Mouse (Mus musculus) kidney, adult 2 months (tissue): ENCODE measurements around the gene Tmem108. TPM values are rescaled to one million over a fixed set of nuclear protein-coding genes. Genes with fewer than 3 reads are reported as not detected.

Experiments
- DNase-seq: peaks from one replicate; pipeline ENCODE4 v3.0.0; 2021
- H3K27ac ChIP-seq: fragments of 200-500 bp; 2 replicates; pipeline ENCODE4 v1.5.1; 2012; ENCODE audit warnings: low read depth, low read length, control low read depth, inconsistent platforms; ENCODE audit not compliant: insufficient read depth
- H3K27me3 ChIP-seq: fragments of 200-500 bp; replicated peaks from 2 replicates; pipeline ENCODE4 v1.6.1; 2012; ENCODE audit warnings: mild to moderate bottlenecking, moderate library complexity, low read length, inconsistent platforms; ENCODE audit not compliant: control insufficient read depth, insufficient read depth
- H3K36me3 ChIP-seq: fragments of 200-500 bp; 2 replicates; pipeline ENCODE4 v1.6.1; 2012; ENCODE audit warnings: mild to moderate bottlenecking, moderate library complexity, low read length, inconsistent platforms; ENCODE audit not compliant: control insufficient read depth, insufficient read depth
- H3K4me1 ChIP-seq: fragments of 200-500 bp; 2 replicates; pipeline ENCODE4 v1.6.1; 2011; ENCODE audit warnings: low read length; ENCODE audit not compliant: control insufficient read depth, insufficient read depth
- H3K4me3 ChIP-seq: fragments of 200-500 bp; 2 replicates; pipeline ENCODE4 v1.5.1; 2011; ENCODE audit warnings: mild to moderate bottlenecking, low read depth, low read length, control low read depth; ENCODE audit not compliant: insufficient read depth
- CTCF ChIP-seq: fragments of 200-500 bp; conservative IDR thresholded peaks from 2 replicates; pipeline ENCODE4 v1.5.1; 2011; ENCODE audit warnings: low read depth, mild to moderate bottlenecking, control low read depth, low read length, moderate library complexity, mixed read lengths; ENCODE audit not compliant: insufficient read depth, insufficient read length
- POLR2A ChIP-seq: fragments of 200-500 bp; IDR thresholded peaks from one replicate; pipeline ENCODE4 v1.6.1; 2011; ENCODE audit warnings: low read depth, low read length, control low read depth
- WGBS: fragments of 180-500 bp; shearing (Covaris S2); methylation state at CpG from one replicate; pipeline ENCODE4 v1.1.7; 2018; 5-methylcytosine and 5-hydroxymethylcytosine counted together
- polyA plus RNA-seq: library from polyadenylated mRNA; depleted of rRNA; stranded (reverse); fragments of >200 nt; gene quantifications from 2 replicates; pipeline ENCODE4 v1.2.3, GENCODE M21; 2012

Gene Tmem108
- polyA plus RNA-seq, 1 experiment = 7.1 TPM

DNA sequence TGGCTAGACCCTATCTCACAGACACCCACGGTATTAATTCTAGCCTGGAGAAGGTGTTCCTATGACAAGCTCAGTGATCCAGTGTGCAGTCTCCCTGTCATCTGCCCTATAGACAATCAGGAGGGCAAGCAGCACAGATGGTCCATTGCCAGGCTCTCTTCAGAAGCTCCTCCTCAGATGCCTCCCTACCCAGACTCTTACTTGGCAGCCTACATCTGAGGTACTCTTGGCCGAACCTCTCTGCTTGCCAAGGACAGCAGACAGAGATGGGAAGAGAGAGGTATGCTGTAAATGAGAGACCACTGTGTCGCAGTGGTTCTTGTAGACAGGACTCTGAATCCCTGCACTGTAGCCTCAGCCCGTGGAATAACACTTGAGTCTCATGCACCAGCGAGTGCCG lies 181.0 kb downstream of the Tmem108 start:
- no peak overlapping the region for H3K4me3 ChIP-seq
- H3K27ac ChIP-seq = no peak overlapping the region
- H3K4me1 ChIP-seq = no peaks in the 10 kb centered on the region
- H3K27me3 ChIP-seq = no peaks in the 10 kb centered on the region
- no peak for DNase-seq
- WGBS = 89% methylated on average over 6 of the region's 6 CpGs
- TF ChIP-seq CTCF (no peak), POLR2A (no peak)
- H3K36me3 ChIP-seq = no peaks in the 10 kb centered on the region

DNA sequence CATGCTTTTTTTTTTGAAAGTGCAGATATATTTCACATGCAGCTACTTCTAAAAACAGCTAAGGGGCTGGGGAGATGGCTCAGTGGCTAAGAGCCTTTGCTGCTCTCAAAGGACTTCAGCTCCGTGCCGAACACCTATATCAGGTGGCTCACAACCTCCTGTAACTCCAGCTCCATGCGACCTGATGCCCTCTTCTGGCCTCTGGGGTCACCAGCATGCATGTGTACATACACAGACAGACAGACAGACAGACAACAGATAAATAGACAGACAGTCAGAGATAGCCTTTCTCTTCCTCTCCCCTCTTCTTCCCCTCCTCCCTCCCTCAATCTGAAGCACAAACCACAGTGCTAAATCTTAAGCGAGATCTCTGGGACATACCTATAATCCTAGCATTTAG lies 181.5 kb downstream of the Tmem108 start:
- H3K4me3 ChIP-seq = no peak overlapping the region
- H3K27ac ChIP-seq = no peak overlapping the region
- no peak for DNase-seq
- no peak for TF ChIP-seq POLR2A
- no peak for TF ChIP-seq CTCF
- no peaks in the 10 kb centered on the region for H3K27me3 ChIP-seq
- 92% methylated on average over 4 of the region's 4 CpGs for WGBS
- no peaks in the 10 kb centered on the region for H3K4me1 ChIP-seq
- H3K36me3 ChIP-seq = no peaks in the 10 kb centered on the region

DNA sequence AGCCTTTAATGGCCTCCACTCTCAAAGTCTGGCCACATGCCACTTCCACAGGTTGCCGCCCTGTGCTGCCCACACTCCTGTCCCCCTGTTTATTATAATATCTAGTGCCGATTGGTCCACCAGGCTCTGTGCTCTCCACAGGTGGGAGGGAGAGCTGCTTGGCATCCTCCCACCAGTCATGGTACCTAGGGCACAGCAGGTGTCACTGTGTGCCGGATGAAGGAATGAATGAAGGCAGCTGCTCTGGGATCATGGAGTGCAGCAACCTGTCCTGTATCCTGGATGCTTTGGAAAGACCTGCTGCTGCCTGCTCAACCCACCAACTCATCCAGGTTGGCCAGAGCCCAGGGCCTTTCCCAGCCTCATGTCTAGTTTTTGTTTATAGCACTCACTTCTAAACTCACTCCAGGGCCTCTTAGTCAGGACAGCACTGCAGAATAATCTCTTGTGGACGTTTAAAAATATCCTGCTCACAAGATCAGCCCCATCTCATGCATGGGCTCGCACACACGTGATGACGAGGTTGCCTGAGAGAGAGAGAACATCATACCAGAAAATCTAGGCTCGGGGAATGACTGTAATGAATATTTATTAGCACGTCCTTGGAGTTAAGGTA lies 182.1 kb downstream of the Tmem108 start:
- no peaks in the 10 kb centered on the region for H3K27me3 ChIP-seq
- no peak overlapping the region for H3K27ac ChIP-seq
- WGBS = 76% methylated on average over 9 of the region's 9 CpGs
- no peak for DNase-seq
- TF ChIP-seq POLR2A (no peak), CTCF (no peak)
- no peaks in the 10 kb centered on the region for H3K36me3 ChIP-seq
- no peak overlapping the region for H3K4me3 ChIP-seq
- no peaks in the 10 kb centered on the region for H3K4me1 ChIP-seq

DNA sequence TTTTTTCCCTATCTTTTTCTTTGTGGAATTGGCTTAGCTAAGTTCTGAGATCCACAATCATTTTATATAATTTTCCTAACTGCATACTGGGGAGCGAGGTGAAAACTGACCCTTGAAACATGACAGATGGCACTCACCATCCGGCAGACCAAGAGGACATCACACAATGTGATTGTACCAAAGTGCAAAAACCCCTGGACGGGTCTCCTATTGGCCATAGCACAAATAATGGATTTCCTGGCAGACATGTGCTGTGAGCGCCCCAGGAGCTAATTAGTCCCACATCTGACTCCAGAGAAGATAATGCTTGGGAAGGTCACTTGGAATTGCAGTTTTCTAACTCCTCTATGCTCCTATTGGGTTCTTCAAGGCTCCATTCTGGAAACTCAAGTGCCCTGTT lies 183.9 kb downstream of the Tmem108 start:
- H3K27ac ChIP-seq = no peak overlapping the region
- TF ChIP-seq POLR2A = no peak
- TF ChIP-seq CTCF = no peak
- 66% methylated on average over 4 of the region's 4 CpGs for WGBS
- H3K4me1 ChIP-seq = no peaks in the 10 kb centered on the region
- no peaks in the 10 kb centered on the region for H3K36me3 ChIP-seq
- no peak overlapping the region for H3K4me3 ChIP-seq
- H3K27me3 ChIP-seq = no peaks in the 10 kb centered on the region
- DNase-seq = no peak

DNA sequence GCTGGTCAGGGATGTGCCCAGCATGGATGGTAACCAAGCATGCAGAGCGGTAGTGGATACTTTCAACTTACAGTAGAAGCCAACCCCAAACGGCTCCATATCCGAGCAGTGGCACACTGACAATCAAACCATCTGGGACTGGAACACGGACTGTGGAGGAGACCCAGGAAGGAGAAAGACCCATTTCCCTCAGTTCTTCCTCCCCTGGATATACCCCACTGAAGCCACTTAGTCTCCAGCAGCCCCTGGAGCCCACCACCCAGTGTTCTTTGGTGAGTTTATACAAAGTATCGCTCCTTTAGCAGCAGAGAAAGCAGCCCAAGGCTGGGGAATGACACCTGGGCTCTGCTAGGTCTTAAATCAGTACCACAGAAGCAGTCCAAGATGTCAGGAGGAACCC lies 184.5 kb downstream of the Tmem108 start:
- no peak overlapping the region for H3K27ac ChIP-seq
- WGBS = 72% methylated on average over 5 of the region's 5 CpGs
- H3K4me1 ChIP-seq = no peaks in the 10 kb centered on the region
- H3K36me3 ChIP-seq = no peaks in the 10 kb centered on the region
- H3K4me3 ChIP-seq = no peak overlapping the region
- TF ChIP-seq POLR2A (no peak), CTCF (no peak)
- no peak for DNase-seq
- H3K27me3 ChIP-seq = no peaks in the 10 kb centered on the region

DNA sequence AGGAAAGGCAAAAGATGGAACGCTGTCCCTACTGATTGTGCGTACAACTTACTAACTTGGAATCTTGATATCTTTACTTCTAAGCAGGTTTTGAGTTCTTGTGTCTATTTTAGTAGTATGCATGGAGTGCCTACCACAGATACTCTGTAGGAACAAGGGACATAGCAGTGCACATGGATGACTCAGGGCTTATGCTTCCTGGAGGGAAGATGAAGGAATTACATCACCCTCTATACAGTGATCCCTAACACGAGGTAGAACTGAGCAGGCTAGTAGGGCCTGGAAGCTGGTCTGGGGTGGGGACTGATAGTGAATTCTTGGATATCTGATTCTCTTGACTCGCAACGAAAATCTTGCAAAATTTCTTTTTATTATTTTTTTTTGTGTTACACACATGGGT lies 185.7 kb downstream of the Tmem108 start:
- Histone ChIP-seq H3K27me3 (no peaks in the 10 kb centered on the region), H3K4me3 (no peak overlapping the region), H3K36me3 (no peaks in the 10 kb centered on the region), H3K4me1 (no peaks in the 10 kb centered on the region), H3K27ac (no peak overlapping the region)
- no peak for DNase-seq
- 93% methylated on average over 5 of the region's 5 CpGs for WGBS
- no peak for TF ChIP-seq POLR2A
- no peak for TF ChIP-seq CTCF

DNA sequence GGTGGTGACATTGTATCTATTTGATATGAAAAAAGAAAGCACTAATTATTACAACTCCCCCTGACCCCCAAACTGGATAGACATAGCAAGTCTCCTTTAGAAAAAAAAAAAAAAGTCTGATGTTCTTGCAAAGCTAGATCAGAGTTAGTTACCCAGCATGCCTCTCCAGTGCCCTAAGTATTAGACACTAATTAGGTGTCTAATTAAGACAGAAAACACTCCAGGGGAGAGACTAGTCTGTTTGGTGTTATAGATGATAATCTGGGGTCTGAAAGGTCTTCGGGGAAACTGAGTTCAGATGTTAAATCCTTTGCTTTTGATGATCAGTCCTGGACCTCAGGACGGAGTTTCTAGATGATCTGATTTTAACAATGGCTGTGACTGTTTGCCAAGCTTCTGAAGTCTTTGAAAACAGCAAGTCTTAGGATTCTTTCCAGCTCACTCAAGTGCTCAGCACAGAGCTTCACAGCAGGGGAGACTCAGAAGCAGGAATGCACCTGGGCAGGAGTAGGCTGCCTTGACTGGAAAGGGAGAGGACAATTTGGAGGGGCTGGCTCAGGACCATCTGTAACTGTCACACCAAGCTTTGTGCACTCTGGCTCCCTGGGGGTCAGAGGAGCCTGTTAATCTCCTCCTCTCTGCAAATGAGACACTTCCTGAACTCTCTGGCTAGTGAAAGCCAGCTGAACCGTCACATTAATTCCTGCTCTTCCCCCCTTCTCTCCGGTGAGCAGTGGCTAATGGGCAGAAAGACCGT lies 187.5 kb downstream of the Tmem108 start:
- peak; percentile 12 for DNase-seq
- H3K36me3 ChIP-seq = no peaks in the 10 kb centered on the region
- WGBS = 15% methylated on average over 5 of the region's 5 CpGs
- no peaks in the 10 kb centered on the region for H3K27me3 ChIP-seq
- no peak overlapping the region for H3K4me3 ChIP-seq
- no peaks in the 10 kb centered on the region for H3K4me1 ChIP-seq
- H3K27ac ChIP-seq = no peak overlapping the region
- TF ChIP-seq CTCF (no peak), POLR2A (no peak)
